Mouse (Mus musculus): ENCODE results near the gene Tas1r3.

DNA sequence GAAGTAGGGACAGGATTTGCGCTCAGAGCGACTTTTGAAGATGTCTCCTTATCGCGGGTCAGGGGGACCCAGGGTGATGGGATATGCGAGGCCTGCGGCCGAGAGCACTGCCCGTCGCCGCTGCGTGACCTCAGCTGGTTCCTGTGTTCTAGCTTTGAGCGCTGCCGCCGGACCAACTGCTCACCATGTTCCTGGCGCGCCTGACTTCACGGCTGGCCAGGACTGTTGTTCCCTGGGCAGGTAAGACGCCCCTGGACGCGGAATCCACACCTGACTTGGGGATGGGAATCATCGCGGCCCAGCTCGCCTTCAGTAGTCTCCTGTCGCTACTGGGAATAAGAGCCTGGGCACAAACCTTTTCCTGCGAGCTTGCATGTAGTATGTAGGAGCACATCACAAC is 31.3 kb downstream of the Tas1r3 start:
- TF ChIP-seq HCFC1 (IDR thresholded peaks at IDR 0.05; ENCODE audit: borderline replicate concordance, insufficient read depth, low read length) (no peak), ZC3H11A (IDR thresholded peaks at IDR 0.05; ENCODE audit: borderline replicate concordance, low read depth, low read length) (no peak), CHD2 (IDR thresholded peaks at IDR 0.05; ENCODE audit: low read depth, low read length) (no peak)

Data from ES-E14 (cell line).